Mouse (Mus musculus) CD4-positive helper T cell, adult 2 months (primary cell): ENCODE measurements around the gene Lrrn4cl.
"Not testable (repeated sequence)": the region's sequence is repeated elsewhere in the genome, so short reads cannot be mapped to it uniquely, and the experiment has no call there.

ENCODE experiments used
- DNase-seq: peaks from one replicate; pipeline ENCODE4 v3.0.0-alpha.2; 2012; ENCODE audit warnings: low read depth, missing footprints, low spot score

Lrrn4cl gene

DNA sequence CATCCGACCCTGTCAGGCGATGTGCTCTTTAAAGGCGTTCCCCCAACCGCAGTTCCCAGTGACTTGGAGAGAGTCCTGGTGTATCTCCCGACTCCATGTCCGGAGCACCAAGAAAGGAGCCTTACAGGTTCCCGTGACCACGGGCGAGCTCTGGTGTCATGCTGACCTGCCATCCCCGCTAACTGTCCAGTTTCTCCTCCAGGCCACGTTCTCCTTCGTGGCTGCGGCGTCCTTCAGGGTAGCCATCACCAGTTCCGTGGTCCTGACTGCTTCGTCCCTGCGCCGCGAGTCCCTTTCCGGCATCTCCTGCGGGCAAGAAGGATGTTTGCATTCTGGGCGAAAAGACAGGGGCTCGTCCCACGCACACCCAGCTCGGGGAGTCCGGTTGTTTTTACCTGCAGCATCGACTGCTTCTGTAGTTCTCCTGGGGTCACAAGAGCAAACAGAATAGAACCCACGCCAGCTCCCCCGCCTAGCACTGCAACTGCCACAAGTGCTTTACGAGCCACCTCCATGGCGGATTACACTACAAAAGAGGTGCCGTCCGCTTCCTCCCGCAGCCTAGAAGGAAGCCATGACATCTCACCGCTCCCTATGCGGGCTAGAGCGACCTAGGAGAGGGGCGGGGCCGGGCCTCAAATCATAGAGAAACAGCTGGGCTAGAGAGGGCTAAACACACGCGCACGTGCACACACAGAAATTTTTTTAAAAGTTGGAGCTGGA, 29.9 kb downstream of the Lrrn4cl start, which contains the start of gene Uqcc3:
TSS of gene Uqcc3 (minus strand) at position 613 of the 723 bp plus-strand sequence.
- peak; percentile 92 for DNase-seq

DNA sequence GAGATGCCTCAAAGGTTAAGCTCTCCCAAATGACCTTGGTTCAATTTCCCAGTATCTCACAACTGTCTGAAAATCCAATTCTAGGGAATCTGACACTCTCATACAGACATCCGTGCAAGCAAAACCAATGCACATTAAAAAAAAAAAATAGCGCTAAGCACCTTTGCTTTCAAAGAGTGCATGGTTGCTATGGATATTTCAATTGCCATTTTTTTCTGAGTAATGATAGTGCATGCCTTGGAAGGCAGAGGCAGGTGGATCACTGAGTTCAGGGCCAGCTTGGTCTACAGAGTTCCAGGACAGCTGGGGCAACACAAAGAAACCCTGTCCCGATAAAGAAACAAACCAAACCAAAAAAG, 30.4 kb downstream of the Lrrn4cl start:
- DNase-seq: no peak

DNA sequence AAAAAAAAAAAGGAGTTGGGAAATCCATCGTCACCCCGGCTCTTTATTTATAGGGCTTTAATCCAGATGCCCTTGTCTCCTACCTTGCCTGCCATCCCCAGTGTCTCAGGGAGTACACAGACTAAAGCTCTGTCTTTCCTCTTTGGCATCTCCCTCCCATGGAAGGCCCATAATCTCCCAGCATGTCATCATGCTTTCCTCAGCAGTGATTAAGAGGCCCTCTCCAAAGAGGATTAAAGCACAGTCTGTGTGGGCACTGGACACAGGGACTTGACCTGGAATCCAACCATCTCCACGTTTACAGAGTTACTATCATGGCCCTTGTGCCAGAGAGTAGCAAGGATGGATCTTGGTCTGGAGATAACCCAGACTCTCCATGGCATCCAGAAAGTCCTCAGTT, 33.0 kb downstream of the Lrrn4cl start, which contains the start of the genes Lbhd1 and Gm49403:
TSS of gene Lbhd1 (plus strand) at position 117 of the 400 bp plus-strand sequence.
TSS of gene Gm49403 (plus strand) at position 315 of the 400 bp plus-strand sequence.
- DNase-seq: no peak

DNA sequence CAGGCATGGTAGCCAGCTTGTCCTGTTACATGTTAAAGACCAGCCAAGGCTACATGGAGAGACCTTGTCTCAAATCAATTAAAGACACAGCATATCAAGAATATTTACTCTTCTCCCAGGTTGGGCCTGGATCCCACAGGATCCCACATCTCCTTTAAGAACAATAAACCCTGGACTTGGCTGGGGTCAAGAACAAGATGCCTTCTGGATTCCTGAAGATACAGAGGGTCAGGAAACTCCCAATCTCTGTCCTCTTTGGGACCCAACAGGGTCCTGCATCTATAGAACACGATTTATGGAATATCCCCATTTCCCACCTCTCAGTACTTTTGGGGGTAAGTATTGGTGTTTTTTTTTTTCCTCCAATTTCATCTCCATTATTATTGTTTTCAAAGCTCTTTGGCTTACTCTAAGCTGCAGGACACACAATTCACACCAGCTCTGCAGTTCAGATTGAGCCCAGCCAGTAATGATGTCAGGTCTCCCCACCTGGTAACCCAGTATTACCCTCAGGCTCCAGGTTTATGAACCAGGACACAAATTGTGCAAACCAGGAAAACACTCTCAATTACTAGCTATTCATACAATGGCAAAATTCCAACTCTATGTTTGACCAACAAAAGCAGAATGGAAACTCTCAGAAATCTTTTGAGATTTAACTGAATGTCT, 36.5 kb downstream of the Lrrn4cl start:
- DNase-seq: no peak

DNA sequence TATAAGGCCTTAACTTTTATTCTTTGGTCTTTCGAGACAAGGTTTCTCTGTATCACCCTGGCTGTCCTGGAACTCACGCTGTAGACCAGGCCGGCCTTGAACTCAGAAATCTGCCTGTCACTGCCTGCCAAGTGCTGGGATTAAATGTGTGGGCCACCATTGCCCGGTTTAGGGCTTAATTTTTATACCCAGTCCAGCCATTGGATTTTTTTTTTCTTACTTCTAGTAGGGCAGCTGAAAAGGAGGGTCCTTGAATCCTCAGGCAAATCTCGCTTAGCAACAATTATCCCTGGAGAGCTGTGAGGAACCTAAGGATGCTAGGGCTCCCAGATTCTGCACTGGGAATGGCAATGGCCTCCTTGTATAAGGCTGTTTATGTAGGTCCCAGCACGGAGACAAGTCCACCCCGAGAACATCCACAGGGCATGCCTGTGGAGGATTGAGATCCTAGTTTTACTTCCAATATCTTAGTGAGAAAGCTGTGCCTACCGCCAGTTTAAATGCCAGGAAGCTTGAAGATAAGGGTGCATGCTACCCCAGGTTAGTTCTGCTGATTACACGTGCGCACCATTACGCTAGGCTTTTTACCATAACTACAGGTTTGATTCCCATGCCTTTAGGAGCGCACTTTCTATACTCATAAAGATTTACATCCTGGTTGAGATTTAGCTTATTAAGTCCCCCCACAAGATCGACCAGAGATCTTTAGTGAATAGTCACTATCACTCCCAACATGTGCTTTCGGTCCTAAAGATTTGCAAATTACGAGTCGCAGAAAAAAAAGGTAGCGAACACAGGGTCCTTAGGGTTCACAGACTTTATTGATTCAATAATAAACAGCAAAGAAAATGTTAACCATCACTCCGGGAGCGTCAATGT, 37.3 kb downstream of the Lrrn4cl start:
- DNase-seq: no peak

DNA sequence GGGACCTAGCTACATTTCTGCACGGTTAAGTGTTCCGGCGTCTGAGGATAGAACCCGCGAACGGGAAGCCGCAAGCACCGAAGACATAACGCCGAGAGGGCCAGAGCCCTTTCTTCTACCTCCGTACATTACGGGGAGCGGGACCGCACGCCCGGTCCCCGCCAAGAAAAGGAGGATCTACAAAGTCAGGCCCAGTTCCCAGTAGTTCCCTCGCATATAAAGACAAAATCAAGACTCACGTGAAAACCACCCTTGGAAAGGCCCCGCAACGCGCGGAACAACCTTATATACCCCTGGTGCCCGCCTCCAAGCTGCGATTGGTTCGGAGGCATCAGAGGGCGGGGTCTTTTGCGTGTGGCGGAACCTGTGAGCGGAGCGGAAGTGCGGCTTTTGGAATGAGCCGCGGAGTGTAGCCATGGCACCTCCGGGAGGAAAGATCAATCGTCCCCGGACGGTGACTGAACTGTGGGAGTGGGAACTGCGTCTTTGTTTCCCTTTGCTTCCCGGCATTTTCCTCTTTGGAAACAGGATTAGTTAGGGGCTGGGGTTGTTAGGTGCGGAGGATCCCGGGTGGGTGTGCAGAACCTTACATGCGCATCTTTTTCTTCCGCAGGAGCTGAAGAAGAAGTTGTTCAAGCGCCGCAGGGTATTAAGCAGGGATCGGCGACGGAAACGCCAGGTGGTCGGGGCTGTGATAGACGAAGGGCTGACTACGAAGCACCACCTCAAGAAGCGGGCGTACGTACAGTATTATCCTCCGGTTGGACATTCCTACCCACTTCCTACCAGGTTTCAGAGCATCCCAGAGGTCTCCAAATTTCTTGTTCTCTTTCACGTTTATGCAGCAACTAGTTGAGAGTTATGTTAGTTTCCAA, 38.2 kb downstream of the Lrrn4cl start, which contains the start of the genes 1810009A15Rik and Gm49416:
TSS of gene 1810009A15Rik (plus strand) at position 343 of the 875 bp plus-strand sequence.
TSS of gene Gm49416 (plus strand) at position 416 of the 875 bp plus-strand sequence.
- DNase-seq: peak; percentile 96

DNA sequence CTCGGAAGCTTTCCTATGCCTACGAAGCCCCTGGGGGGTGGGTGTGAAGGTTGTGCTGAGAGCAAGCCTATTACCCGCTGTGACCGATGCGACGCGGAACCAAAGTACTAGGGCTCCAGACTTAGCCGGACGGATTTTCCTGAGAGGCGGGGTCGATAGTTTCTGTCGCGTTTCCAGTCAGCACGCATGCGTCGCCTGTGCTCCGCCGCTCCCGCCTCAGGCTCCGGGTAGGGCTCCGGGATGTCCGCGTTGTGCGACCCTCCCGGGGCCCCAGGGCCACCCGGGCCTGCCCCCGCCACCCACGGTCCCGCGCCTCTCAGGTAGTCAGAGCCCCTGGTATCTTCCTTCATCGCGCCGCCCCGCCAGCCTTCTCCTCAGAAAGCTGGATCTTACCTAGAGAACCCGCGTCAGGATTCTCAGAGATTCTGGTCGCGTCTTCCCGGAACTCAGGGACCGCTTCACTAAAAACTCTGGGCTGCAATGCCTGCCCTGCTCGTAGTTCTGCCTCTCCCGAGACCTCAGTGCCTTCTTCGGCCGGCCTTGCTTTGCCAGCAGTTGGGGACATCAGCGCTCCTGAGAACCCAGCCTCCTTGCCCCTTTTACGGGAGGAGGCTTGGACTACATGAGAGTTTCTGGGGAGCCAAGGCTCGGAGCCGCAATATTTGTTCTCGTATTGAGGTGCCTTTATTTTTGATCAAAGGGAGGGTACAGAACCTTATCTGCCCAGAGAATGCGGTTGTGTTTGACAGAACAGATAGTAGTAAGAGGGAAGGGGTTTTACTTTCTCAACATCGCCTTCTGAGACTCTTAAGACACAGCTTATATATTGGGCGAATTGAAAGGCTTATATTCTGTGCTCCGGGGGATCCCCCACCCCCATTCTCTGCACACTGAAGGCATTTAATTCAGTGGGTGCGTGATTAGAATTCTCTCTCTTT, 42.5 kb downstream of the Lrrn4cl start, which contains the start of gene Ints5:
TSS of gene Ints5 (plus strand) at position 177 of the 938 bp plus-strand sequence.
- DNase-seq: peak; percentile 88

DNA sequence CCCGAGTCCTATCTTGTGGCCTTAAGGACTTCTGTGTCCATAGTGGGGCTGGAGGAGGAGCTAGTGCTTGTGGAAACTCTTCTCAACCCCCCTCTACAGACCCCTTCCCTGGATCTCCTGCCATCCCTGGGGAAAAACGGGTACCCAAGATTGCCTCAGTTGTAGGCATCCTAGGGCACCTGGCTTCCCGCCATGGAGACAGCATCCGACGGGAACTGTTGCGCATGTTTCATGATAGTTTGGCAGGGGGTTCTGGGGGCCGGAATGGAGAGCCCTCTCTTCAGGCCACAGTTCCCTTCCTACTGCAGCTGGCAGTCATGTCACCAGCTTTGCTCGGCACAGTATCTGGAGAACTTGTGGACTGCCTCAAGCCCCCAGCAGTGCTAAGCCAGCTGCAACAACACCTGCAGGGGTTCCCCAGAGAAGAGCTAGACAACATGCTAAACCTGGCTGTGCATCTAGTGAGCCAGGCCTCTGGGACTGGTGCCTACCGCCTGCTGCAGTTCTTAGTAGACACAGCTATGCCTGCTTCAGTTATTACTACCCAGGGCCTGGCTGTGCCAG, 44.9 kb downstream of the Lrrn4cl start:
- DNase-seq: no peak

DNA sequence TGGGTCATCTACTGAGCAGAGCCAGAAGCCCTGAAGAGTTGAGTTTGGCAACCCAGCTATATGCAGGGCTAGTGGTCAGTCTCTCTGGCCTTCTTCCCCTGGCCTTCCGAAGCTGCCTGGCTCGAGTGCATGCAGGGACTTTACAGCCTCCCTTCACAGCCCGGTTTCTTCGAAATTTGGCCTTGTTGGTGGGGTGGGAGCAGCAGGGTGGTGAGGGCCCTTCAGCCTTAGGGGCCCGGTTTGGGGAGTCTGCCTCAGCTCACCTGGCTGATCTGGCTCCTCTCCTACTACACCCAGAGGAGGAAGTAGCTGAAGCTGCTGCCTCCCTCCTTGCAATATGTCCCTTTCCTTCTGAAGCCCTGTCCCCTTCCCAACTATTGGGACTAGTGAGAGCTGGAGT, 45.7 kb downstream of the Lrrn4cl start:
- DNase-seq: not testable (repeated sequence)

DNA sequence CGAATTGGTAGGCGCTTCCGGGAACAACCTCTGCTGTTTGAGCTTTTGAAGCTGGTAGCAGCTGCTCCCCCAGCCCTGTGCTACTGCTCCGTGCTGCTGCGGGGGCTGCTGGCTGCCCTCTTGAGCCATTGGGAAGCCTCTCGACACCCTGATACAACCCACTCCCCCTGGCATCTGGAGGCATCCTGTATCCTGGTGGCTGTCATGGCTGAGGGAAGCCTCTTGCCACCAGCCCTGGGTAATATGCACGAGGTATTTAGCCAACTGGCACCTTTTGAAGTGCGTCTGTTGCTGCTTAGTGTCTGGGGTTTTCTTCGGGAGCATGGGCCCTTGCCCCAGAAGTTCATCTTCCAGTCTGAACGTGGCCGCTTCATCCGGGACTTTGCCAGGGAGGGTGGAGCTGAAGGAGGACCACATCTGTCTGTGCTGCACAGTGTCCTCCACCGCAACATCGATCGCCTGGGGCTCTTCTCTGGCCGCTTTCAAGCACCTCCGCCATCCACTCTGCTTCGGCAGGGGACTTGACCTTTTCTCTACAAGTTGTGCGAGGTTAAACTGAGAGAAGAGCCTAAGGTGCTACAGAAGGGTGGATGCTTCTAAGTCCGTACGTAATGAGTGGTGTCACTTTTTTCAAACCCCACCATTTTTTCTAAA, 46.8 kb downstream of the Lrrn4cl start:
- DNase-seq: not testable (repeated sequence)

DNA sequence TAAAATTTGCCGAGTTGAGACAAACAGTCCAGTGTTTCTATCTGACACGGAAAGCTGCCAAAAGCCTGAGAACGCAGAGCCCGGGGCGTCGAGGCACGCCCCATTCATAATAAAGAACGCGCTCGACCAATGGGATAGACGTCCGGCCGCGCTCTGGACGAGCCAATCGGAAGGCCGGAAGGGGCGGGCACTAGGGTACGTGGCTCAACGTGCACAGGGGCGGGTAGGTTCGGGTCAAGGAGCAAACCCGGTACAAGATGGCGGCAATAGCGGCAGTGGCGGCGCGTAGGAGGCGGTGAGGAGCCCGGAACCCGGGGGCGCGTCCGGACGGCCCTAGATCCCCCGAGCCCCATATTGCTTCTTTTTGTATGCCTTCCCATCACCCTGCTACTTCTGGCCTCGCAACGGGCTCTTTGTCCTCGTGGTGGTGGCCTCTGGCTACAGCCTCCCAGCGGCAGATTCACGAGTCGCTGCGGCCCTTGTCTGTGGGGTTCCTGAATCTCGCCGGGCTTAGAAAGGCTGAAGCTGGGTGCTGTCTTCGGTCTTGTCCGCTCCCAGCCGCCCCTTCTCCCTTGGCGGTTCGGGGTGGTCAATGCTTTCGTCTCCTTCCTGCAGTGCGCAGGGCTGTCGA, 47.4 kb downstream of the Lrrn4cl start, which contains the start of gene Ganab:
TSS of gene Ganab (plus strand) at position 207 of the 631 bp plus-strand sequence.
- peak; percentile 98 for DNase-seq

DNA sequence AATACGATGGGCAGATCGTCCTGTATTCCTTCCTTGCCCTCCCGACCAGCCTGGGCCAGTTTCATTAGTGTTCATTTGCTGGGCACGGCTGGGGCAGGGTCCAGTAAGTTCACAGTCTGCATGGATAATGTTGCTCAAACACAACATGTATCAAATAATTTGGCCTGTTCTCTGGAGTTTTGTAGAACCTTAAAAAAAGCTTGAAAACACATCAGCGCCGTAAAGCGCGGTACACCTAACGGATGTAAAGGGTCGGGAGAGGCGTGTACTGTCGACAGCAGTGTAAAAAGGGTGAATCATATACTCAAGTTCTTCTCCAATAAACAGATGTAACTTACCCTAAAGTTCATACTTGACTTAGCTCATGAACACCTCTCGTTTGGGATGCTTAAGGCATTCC, 48.0 kb downstream of the Lrrn4cl start:
- peak; percentile 38 for DNase-seq

DNA sequence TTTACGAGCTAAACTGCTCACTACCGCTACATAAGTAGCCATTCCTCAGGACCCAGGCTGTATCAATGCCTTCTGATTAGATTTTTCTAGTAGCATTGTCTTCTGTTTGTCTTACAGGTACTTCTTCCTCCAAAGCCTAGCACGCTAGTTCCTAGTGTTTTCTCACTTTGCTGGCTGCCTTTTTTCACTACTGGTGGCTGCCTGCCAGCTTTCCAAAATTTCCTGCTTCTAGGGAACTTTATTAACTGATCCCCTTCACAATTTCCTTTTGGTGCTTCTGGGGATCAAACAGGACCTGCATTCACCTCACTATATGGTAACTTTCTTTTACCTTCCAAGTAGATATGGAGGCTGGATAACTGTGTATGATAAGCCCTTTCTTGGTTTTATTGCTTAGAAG, 48.5 kb downstream of the Lrrn4cl start:
- DNase-seq: no peak

DNA sequence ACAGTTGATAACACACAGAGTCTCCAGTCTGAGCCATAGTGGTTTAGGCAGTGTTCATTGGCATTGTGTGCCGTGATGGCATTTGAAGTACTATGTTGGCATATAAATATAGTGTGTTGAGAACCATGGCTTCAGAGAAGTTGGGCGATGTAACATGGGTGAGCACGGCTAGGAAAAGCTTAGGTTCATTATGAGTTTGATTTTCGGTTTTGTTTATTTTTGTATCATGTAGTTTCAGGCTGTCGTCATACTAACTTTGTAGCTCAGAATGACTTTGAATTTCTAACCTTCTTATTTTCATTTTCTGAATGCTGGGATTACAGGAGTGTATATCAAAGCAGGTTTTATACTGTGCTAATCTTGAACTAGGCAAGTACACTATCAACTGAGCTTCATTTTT, 52.8 kb downstream of the Lrrn4cl start:
- DNase-seq: no peak
